Mouse (Mus musculus): Measurements from ENCODE around the gene Dnajc16.

The Dnajc16 gene

DNA sequence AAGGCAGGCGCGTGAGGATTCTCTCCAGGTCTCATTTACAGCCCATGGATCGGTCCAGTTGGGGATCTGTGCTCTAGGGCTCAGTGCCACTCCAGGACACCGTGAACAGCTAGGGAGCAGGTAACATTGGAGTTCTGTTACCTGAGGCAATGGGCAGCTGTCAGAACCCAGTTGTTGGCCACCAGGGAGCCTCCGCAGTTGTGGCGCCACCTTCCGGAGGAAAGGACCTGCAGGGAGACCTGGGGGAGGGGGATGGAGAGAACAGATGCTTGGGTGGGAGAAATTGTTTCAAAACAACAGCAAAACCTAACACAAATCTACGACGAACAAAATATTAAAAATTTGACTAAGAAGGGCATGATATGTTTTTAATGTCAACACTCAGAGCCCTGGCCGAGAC, 31.4 kb upstream of the Dnajc16 start:
- H3K4me3 ChIP-seq (replicated peaks; ENCODE audit: low read length) = peak overlapping the region; percentile 71

DNA sequence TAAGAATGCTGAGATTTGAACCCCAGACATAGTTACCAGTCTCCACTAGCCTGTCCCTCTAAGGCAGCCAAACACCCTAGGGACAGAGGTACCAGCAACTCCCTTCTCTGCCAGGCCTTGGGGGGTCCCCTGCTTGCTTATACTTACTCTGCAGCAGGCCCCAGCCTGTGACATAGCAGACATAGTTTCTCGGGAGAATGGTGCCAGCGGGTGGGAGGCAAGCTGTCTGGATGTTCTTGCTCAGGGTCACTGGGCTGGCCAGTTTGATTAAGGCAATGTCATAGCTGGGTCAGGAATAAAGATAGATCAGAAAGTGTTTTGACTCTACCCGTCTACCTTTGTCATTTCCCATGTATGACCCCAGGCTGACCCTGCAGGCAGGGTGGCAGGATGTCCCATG, 30.4 kb upstream of the Dnajc16 start:
- peak overlapping the region; percentile 71 for H3K4me3 ChIP-seq (replicated peaks; ENCODE audit: low read length)
- TF ChIP-seq POU5F1 (IDR thresholded peaks at IDR 0.05; ENCODE audit: borderline replicate concordance, low read length) (no peak), CTCF (conservative IDR thresholded peaks at IDR 0.05; ENCODE audit: low read length) (no peak), NANOG (IDR thresholded peaks at IDR 0.05; ENCODE audit: borderline replicate concordance, low read length) (no peak)
- peaks cover 8% of the 10 kb centered on the region for H3K27me3 ChIP-seq (ENCODE audit: insufficient read depth, low read length)
- peaks cover 55% of the 10 kb centered on the region for H3K4me1 ChIP-seq (replicated peaks; ENCODE audit: low read depth, low read length)
- H3K36me3 ChIP-seq (ENCODE audit: insufficient read depth, low read length) = no peaks in the 10 kb centered on the region; the same call in 1 of the 2 replicates
- H3K9me3 ChIP-seq (ENCODE audit: low read length) = no peaks in the 10 kb centered on the region

More for the DNA sequence above, 31.4 kb upstream of the Dnajc16 start:
- no peaks in the 10 kb centered on the region for H3K36me3 ChIP-seq (ENCODE audit: insufficient read depth, low read length)
- TF ChIP-seq NANOG (IDR thresholded peaks at IDR 0.05; ENCODE audit: borderline replicate concordance, low read length) = no peak
- TF ChIP-seq CTCF (conservative IDR thresholded peaks at IDR 0.05; ENCODE audit: low read length) = peak; percentile 79
- H3K4me1 ChIP-seq (replicated peaks; ENCODE audit: low read depth, low read length) = peaks cover 51% of the 10 kb centered on the region
- peaks cover 8% of the 10 kb centered on the region for H3K27me3 ChIP-seq (ENCODE audit: insufficient read depth, low read length)
- no peaks in the 10 kb centered on the region for H3K9me3 ChIP-seq (ENCODE audit: low read length)

DNA sequence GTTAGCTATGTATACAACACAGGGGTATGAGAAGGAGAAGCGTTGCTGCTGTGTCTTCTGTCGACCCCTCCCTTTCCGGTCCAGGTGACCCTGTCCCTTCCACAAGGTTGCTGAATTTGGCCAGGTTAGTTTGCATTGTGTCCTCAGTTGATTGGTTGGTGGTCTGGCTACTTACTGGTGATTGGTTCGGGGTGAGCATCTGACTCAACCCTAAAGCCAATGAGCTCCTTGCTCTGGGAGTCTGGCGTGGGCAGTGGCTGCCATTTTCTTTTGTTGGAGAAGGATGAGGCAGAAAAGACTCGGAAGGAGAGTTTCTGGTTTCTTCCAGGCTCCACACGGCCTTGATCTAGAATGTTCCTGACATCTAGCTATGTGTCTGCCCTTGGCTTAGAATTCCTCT, 28.6 kb upstream of the Dnajc16 start:
- Histone ChIP-seq H3K9me3 (ENCODE audit: low read length) (no peaks in the 10 kb centered on the region), H3K4me3 (replicated peaks; ENCODE audit: low read length) (no peak overlapping the region), H3K36me3 (ENCODE audit: insufficient read depth, low read length) (peaks cover 16% of the 10 kb centered on the region), H3K4me1 (replicated peaks; ENCODE audit: low read depth, low read length) (peaks cover 52% of the 10 kb centered on the region), H3K27me3 (ENCODE audit: insufficient read depth, low read length) (peaks cover 8% of the 10 kb centered on the region)
- TF ChIP-seq NANOG (IDR thresholded peaks at IDR 0.05; ENCODE audit: borderline replicate concordance, low read length) (no peak), CTCF (conservative IDR thresholded peaks at IDR 0.05; ENCODE audit: low read length) (no peak), POU5F1 (IDR thresholded peaks at IDR 0.05; ENCODE audit: borderline replicate concordance, low read length) (no peak)

- peaks cover 20% of the 10 kb centered on the region for H3K36me3 ChIP-seq (ENCODE audit: insufficient read depth, low read length)
- H3K4me1 ChIP-seq (replicated peaks; ENCODE audit: low read depth, low read length) = peaks cover 52% of the 10 kb centered on the region
- no peak for TF ChIP-seq POU5F1 (IDR thresholded peaks at IDR 0.05; ENCODE audit: borderline replicate concordance, low read length)
- no peak for TF ChIP-seq CTCF (conservative IDR thresholded peaks at IDR 0.05; ENCODE audit: low read length)
- no peak for TF ChIP-seq NANOG (IDR thresholded peaks at IDR 0.05; ENCODE audit: borderline replicate concordance, low read length)
- peaks cover 8% of the 10 kb centered on the region for H3K27me3 ChIP-seq (ENCODE audit: insufficient read depth, low read length)
- H3K9me3 ChIP-seq (ENCODE audit: low read length) = no peaks in the 10 kb centered on the region
- H3K4me3 ChIP-seq (replicated peaks; ENCODE audit: low read length) = 0 out of 2 replicates have a peak overlapping the region, but pooled peaks have one; percentile 24
These were observed 28.1 kb upstream of the Dnajc16 start for GRCm38 (mm10) chr4:141818861-141819260.

- no peak for TF ChIP-seq CTCF (conservative IDR thresholded peaks at IDR 0.05; ENCODE audit: low read length)
- no peak for TF ChIP-seq POU5F1 (IDR thresholded peaks at IDR 0.05; ENCODE audit: borderline replicate concordance, low read length)
- no peak for TF ChIP-seq NANOG (IDR thresholded peaks at IDR 0.05; ENCODE audit: borderline replicate concordance, low read length)
- no peak overlapping the region for H3K4me3 ChIP-seq (replicated peaks; ENCODE audit: low read length)
- H3K27me3 ChIP-seq (ENCODE audit: insufficient read depth, low read length) = peaks cover 8% of the 10 kb centered on the region
- peaks cover 32% of the 10 kb centered on the region for H3K36me3 ChIP-seq (ENCODE audit: insufficient read depth, low read length)
- no peaks in the 10 kb centered on the region for H3K9me3 ChIP-seq (ENCODE audit: low read length)
- H3K4me1 ChIP-seq (replicated peaks; ENCODE audit: low read depth, low read length) = peaks cover 45% of the 10 kb centered on the region
These were observed 27.0 kb upstream of the Dnajc16 start for GRCm38 (mm10) chr4:141817706-141818105.

DNA sequence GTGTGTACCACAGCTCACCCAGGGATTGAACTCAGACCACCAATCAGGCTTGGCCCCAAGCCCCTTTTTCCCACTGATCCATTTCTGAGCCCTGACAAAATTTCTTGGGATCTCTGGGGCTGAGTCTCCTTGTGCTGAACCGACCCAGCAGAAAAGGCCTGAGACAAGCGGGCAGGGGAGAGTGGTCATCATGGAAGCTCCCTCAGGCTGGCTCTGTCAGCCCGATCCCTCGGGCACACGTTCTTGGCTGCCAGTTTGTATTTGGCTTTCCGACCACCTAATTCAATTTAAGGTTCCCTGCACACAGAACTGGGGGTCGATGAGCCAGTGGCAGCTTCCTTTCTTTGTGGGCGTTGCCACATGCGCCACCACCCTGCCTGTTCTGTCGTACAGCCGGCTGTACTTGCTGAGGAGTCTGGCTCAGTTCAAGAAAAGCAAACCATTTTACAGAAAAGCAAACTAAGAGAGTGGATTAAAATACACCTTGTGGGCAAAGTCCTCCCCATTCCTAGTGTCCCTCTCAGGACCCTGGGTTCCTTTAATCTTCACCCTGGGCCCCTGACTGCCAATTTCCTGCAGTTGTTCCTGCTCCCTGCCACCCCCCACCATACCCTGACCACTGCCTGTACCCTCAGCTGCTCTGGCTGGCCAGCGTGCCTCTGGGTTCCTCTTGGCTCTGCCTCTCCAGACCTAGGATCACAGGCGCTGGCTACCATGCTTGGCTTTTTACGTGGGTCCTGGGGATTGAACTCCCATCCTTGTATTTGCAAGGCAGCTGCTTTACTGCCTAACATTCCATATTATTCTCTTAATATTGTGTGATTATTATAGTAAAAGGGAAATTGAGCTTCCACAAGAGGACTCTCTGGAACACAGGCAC, 26.3 kb upstream of the Dnajc16 start:
- H3K4me1 ChIP-seq (replicated peaks; ENCODE audit: low read depth, low read length) = peaks cover 38% of the 10 kb centered on the region
- no peak overlapping the region for H3K4me3 ChIP-seq (replicated peaks; ENCODE audit: low read length)
- no peaks in the 10 kb centered on the region for H3K9me3 ChIP-seq (ENCODE audit: low read length)
- H3K36me3 ChIP-seq (ENCODE audit: insufficient read depth, low read length) = peaks cover 39% of the 10 kb centered on the region
- H3K27me3 ChIP-seq (ENCODE audit: insufficient read depth, low read length) = peaks cover 8% of the 10 kb centered on the region
- TF ChIP-seq NANOG (IDR thresholded peaks at IDR 0.05; ENCODE audit: borderline replicate concordance, low read length) (no peak), POU5F1 (IDR thresholded peaks at IDR 0.05; ENCODE audit: borderline replicate concordance, low read length) (no peak), CTCF (conservative IDR thresholded peaks at IDR 0.05; ENCODE audit: low read length) (no peak)

DNA sequence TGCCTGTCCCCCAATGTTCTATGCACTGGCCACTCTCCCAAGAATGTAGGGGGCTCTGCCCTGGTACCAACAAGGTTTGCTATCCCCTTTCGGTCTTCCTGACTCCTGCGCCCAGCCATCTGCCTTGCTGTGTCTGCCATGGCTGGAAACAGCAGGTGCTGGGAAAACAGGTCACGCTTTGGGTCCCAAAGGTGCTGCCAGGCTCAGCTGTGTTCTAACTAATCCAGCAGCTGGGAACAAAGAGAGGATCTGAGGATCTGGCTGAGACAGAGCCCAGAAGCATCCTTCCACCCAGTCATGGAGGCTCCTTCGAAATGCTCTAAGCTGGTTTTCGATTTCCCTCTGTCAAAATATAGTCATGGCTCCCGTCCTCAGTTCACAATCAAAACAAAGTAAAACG, 25.5 kb upstream of the Dnajc16 start:
- Histone ChIP-seq H3K27me3 (ENCODE audit: insufficient read depth, low read length) (peaks cover 8% of the 10 kb centered on the region), H3K9me3 (ENCODE audit: low read length) (no peaks in the 10 kb centered on the region), H3K4me1 (replicated peaks; ENCODE audit: low read depth, low read length) (peaks cover 30% of the 10 kb centered on the region), H3K36me3 (ENCODE audit: insufficient read depth, low read length) (peaks cover 46% of the 10 kb centered on the region), H3K4me3 (replicated peaks; ENCODE audit: low read length) (no peak overlapping the region)
- TF ChIP-seq POU5F1 (IDR thresholded peaks at IDR 0.05; ENCODE audit: borderline replicate concordance, low read length) = no peak
- no peak for TF ChIP-seq NANOG (IDR thresholded peaks at IDR 0.05; ENCODE audit: borderline replicate concordance, low read length)
- TF ChIP-seq CTCF (conservative IDR thresholded peaks at IDR 0.05; ENCODE audit: low read length) = no peak

- Histone ChIP-seq H3K4me3 (replicated peaks; ENCODE audit: low read length) (no peak overlapping the region), H3K27me3 (ENCODE audit: insufficient read depth, low read length) (no peaks in the 10 kb centered on the region), H3K4me1 (replicated peaks; ENCODE audit: low read depth, low read length) (no peaks in the 10 kb centered on the region), H3K9me3 (ENCODE audit: low read length) (no peaks in the 10 kb centered on the region), H3K36me3 (ENCODE audit: insufficient read depth, low read length) (peaks cover 94% of the 10 kb centered on the region)
- TF ChIP-seq NANOG (IDR thresholded peaks at IDR 0.05; ENCODE audit: borderline replicate concordance, low read length) = no peak
- TF ChIP-seq POU5F1 (IDR thresholded peaks at IDR 0.05; ENCODE audit: borderline replicate concordance, low read length) = no peak
- TF ChIP-seq CTCF (conservative IDR thresholded peaks at IDR 0.05; ENCODE audit: low read length) = no peak; the same call in 1 of the 2 replicates
These were observed 20.6 kb upstream of the Dnajc16 start for GRCm38 (mm10) chr4:141811375-141811774.

Measured in E14TG2a.4 (cell line).